Comparison of ENCODE assay signal across 20 mouse cellular contexts in the genomic region with DNA sequence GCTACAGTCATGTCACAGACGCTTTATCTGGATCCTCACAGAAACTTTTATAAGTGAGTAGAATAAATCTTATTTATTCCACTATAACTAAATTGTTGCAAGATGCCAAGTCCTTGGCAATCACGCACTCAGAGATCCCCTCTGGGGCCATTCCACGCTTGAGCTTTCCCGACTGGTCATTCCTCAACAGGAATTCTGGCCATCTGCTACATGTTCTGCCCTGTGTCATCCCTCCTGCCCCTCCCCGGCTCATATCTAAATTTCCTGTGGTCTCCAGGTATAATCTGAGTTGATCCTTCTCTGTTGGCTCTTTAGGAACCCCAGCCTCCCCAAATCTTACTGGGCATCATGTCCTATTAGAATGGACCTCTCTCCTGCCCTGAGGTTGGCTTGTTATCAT.
A peak's percentile ranks its signal among the peaks of the same experiment; 100 is the strongest.
DNase-seq lines count a peak whose midpoint lies in the region; ATAC-seq lines count a peak whose summit lies in the region.
"Had no signal": no experiment of that assay in that cellular context is flagged by ENCODE, and none has a peak within 500 bp of the region (broad histone marks: within the 10 kb centered on the region; RNA-seq: fewer than 3 reads in every experiment).

No protein-coding gene starts in this region.

- peak; percentile 58 to 67 for DNase-seq in cerebellum, adult 18-20 months
- peak; percentile 69 to 74 for DNase-seq in cerebellum, postnatal 25 days
- DNase-seq in heart, postnatal 25 days (ENCODE audit: low spot score), result no peak
- DNase-seq in left cerebral cortex, postnatal 36 days (ENCODE audit: low spot score in 2 of 2), result no peak
- DNase-seq in gastrocnemius, adult 18-20 months (ENCODE audit: low spot score), result no peak
- DNase-seq: adrenal gland, adult 2 months; kidney, adult 8-10 months; kidney, postnatal 14 days; lung, postnatal 14 days; midbrain, embryonic 14.5 days; right cerebral cortex, postnatal 14 days; spleen, adult 18-20 months; thymus, adult 18-20 months had no signal

- no peaks in the 10 kb centered on the region for H3K36me3 ChIP-seq in limb, embryonic 12.5 days
- H3K36me3 ChIP-seq: embryonic facial prominence, embryonic 15.5 days; stomach, embryonic 15.5 days had no signal

- H3K27ac ChIP-seq in brown adipose tissue, adult 24 weeks (replicated peaks; ENCODE audit: low read depth, low read length), result 0 out of 2 replicates have a peak overlapping the region, but pooled peaks have one; percentile 50
- peak overlapping the region; percentile 41; the same call in 1 of the 2 replicates for H3K27ac ChIP-seq in limb, embryonic 12.5 days
- H3K27ac ChIP-seq: stomach, embryonic 15.5 days had no signal

- no peaks in the 10 kb centered on the region for H3K9me3 ChIP-seq in limb, embryonic 12.5 days
- H3K9me3 ChIP-seq: embryonic facial prominence, embryonic 15.5 days; stomach, embryonic 15.5 days had no signal

- WGBS in limb, embryonic 12.5 days, result 55% methylated on average over 5 of the region's 5 CpGs

- no peaks in the 10 kb centered on the region for H3K27me3 ChIP-seq in limb, embryonic 12.5 days
- H3K27me3 ChIP-seq: embryonic facial prominence, embryonic 15.5 days; stomach, embryonic 15.5 days had no signal

- no peak for ATAC-seq in limb, embryonic 12.5 days (ENCODE audit: insufficient number of reproducible peaks, insufficient read depth, low FRiP score, low TSS enrichment, low read depth)
- ATAC-seq: forebrain, embryonic 16.5 days; inflammation-experienced regulatory T-cells, adult 6 months had no signal

- no peak overlapping the region for H3K4me2 ChIP-seq in limb, embryonic 12.5 days
- H3K4me2 ChIP-seq: embryonic facial prominence, embryonic 15.5 days; stomach, embryonic 15.5 days had no signal

- no peak overlapping the region for H3K9ac ChIP-seq in limb, embryonic 12.5 days (replicated peaks)
- H3K9ac ChIP-seq: embryonic facial prominence, embryonic 15.5 days; stomach, embryonic 15.5 days had no signal

- H3K4me1 ChIP-seq in brown adipose tissue, adult 24 weeks (ENCODE audit: control insufficient read depth, insufficient read depth, insufficient read length, low read length), result peaks cover 67% of the 10 kb centered on the region
- H3K4me1 ChIP-seq in limb, embryonic 12.5 days (replicated peaks), result peaks cover 79% of the 10 kb centered on the region

- no peak overlapping the region for H3K4me3 ChIP-seq in brown adipose tissue, adult 24 weeks (ENCODE audit: insufficient read depth, low read depth, low read length)
- H3K4me3 ChIP-seq in limb, embryonic 12.5 days (replicated peaks), result no peak overlapping the region
- H3K4me3 ChIP-seq: embryonic facial prominence, embryonic 15.5 days; myocyte; stomach, embryonic 15.5 days had no signal

- intact Hi-C loops in heart, postnatal 25 days (cut with DNase I), result no loop called here
- intact Hi-C loops in left cerebral cortex, postnatal 36 days (cut with DNase I), result no loop called here

Comparison
In these comparisons a context has a peak if more than half of its experiments do, and no peak if none do; other contexts are left out.
1. DNase-seq: peak in cerebellum, adult 18-20 months (2 of 2) and cerebellum, postnatal 25 days (2 of 2); none in heart, postnatal 25 days (single experiment), left cerebral cortex, postnatal 36 days (0 of 2) and gastrocnemius, adult 18-20 months (single experiment).